Mouse (Mus musculus) liver, embryonic 11.5 days (tissue): Measurements from ENCODE around the gene Col9a3. TPM values are rescaled to one million over a fixed set of nuclear protein-coding genes. Genes with fewer than 3 reads are reported as not detected.

Source experiments
- ATAC-seq: fragments of 200-750 bp; cut with Nextera tagmentation; replicated peaks from 2 replicates; pipeline ENCODE4 v1.8.0; 2017; ENCODE audit warnings: moderate number of reproducible peaks, mild to moderate bottlenecking, moderate TSS enrichment, moderate library complexity; ENCODE audit not compliant: low FRiP score
- DNase-seq: peaks from one replicate; pipeline ENCODE4 v3.0.0-alpha.2; 2017; ENCODE audit warnings: low spot score
- H3K27ac ChIP-seq: fragments of 300-500 bp; sonication (generic); 2 replicates; pipeline ENCODE4 v1.5.1; 2014; ENCODE audit warnings: mild to moderate bottlenecking, low read depth, low read length, control low read depth
- H3K27me3 ChIP-seq: fragments of 300-500 bp; sonication (generic); replicated peaks from 2 replicates; pipeline ENCODE4 v1.6.1; 2014; ENCODE audit warnings: low read length, mixed read lengths; ENCODE audit not compliant: control insufficient read depth, insufficient read depth
- H3K36me3 ChIP-seq: fragments of 300-500 bp; sonication (generic); 2 replicates; pipeline ENCODE4 v1.6.1; 2014; ENCODE audit warnings: mild to moderate bottlenecking, low read length, moderate library complexity, mixed read lengths; ENCODE audit not compliant: control insufficient read depth, insufficient read depth
- H3K4me1 ChIP-seq: fragments of 300-500 bp; sonication (generic); replicated peaks from 2 replicates; pipeline ENCODE4 v1.6.1; 2014; ENCODE audit warnings: low read length, mixed read lengths; ENCODE audit not compliant: control insufficient read depth, insufficient read depth
- H3K4me2 ChIP-seq: fragments of 300-500 bp; sonication (generic); 2 replicates; pipeline ENCODE4 v1.6.1; 2014; ENCODE audit warnings: mild to moderate bottlenecking, control low read depth, moderate library complexity
- H3K4me3 ChIP-seq: fragments of 300-500 bp; sonication (generic); 2 replicates; pipeline ENCODE4 v1.5.1; 2014; ENCODE audit warnings: low read depth, low read length, control low read depth
- H3K9ac ChIP-seq: fragments of 300-500 bp; sonication (generic); 2 replicates; pipeline ENCODE4 v1.6.1; 2014; ENCODE audit warnings: low read depth, low read length, control low read depth
- H3K9me3 ChIP-seq: fragments of 300-500 bp; sonication (generic); 2 replicates; pipeline ENCODE4 v1.6.1; 2016; ENCODE audit warnings: low read length, inconsistent platforms, mixed read lengths; ENCODE audit not compliant: control insufficient read depth
- WGBS: fragments of 180-500 bp; shearing (Covaris S2); extraction: QIAGEN DNeasy Blood & Tissue Kit; methylation state at CpG from one replicate; pipeline ENCODE4 v1.1.7; 2014; 5-methylcytosine and 5-hydroxymethylcytosine counted together
- polyA plus RNA-seq: library from polyadenylated mRNA; unstranded; fragments of >200 nt; fragmentation: Nextera tagmentation; extraction: Ambion mirVana; gene quantifications from 2 replicates; pipeline ENCODE4 v1.2.1, GENCODE M21; 2014

Gene Col9a3
- polyA plus RNA-seq, 1 experiment from 2014 or later: 3.4 TPM

GRCm38 (mm10) chr2:180569028-180569643 is 28.5 kb upstream of the Col9a3 start:
- WGBS: 37% methylated on average over 3 of the region's 3 CpGs
- 0 out of 2 replicates have a peak, but pooled peaks cover 3% of the 10 kb centered on the region for H3K4me1 ChIP-seq
- ATAC-seq: no peak
- H3K36me3 ChIP-seq: no peaks in the 10 kb centered on the region
- H3K27ac ChIP-seq: no peak overlapping the region
- no peak for DNase-seq
- no peaks in the 10 kb centered on the region for H3K9me3 ChIP-seq
- H3K4me3 ChIP-seq: no peak overlapping the region
- 0 out of 2 replicates have a peak, but pooled peaks cover 3% of the 10 kb centered on the region for H3K27me3 ChIP-seq
- no peak overlapping the region for H3K9ac ChIP-seq
- no peak overlapping the region for H3K4me2 ChIP-seq

GRCm38 (mm10) chr2:180576482-180576881 is 21.1 kb upstream of the Col9a3 start:
- Histone ChIP-seq H3K9me3 (no peaks in the 10 kb centered on the region), H3K27me3 (no peaks in the 10 kb centered on the region), H3K4me2 (no peak overlapping the region), H3K27ac (no peak overlapping the region), H3K4me1 (no peaks in the 10 kb centered on the region), H3K36me3 (no peaks in the 10 kb centered on the region), H3K9ac (no peak overlapping the region), H3K4me3 (no peak overlapping the region)
- WGBS: 53% methylated on average over 4 of the region's 4 CpGs
- DNase-seq: no peak
- ATAC-seq: no peak

- no peak overlapping the region for H3K27ac ChIP-seq
- no peaks in the 10 kb centered on the region for H3K9me3 ChIP-seq
- DNase-seq (peak; percentile 63), ATAC-seq (no peak)
- no peak overlapping the region for H3K9ac ChIP-seq
- H3K4me2 ChIP-seq: no peak overlapping the region
- 8% methylated on average over 3 of the region's 3 CpGs for WGBS
- no peaks in the 10 kb centered on the region for H3K36me3 ChIP-seq
- H3K4me3 ChIP-seq: no peak overlapping the region
- peaks cover 8% of the 10 kb centered on the region for H3K4me1 ChIP-seq
- no peaks in the 10 kb centered on the region for H3K27me3 ChIP-seq
These were observed 18.9 kb upstream of the Col9a3 start for GRCm38 (mm10) chr2:180578686-180579085.

- Histone ChIP-seq H3K9ac (no peak within 1 kb of the TSS; the same call in 1 of the 2 replicates), H3K27ac (no peak within 1 kb of the TSS), H3K27me3 (no peaks in the 10 kb centered on the region), H3K4me2 (peak within 1 kb of the TSS; percentile 45), H3K4me3 (no peak within 1 kb of the TSS), H3K36me3 (peaks cover 12% of the 10 kb centered on the region), H3K9me3 (no peaks in the 10 kb centered on the region), H3K4me1 (peaks cover 13% of the 10 kb centered on the region)
- DNase-seq (no peak), ATAC-seq (no peak)
- WGBS: 75% methylated on average over 3 of the region's 3 CpGs
These were observed 16.6 kb upstream of the Col9a3 start, which contains the start of gene Mrgbp for GRCm38 (mm10) chr2:180581002-180581401. Gene Mrgbp, plus strand, starts transcription at chr2:180581304.

- H3K27me3 ChIP-seq: no peaks in the 10 kb centered on the region
- peak overlapping the region; percentile 76 for H3K27ac ChIP-seq
- no peaks in the 10 kb centered on the region for H3K9me3 ChIP-seq
- under 1% methylated on average over 55 of the region's 57 CpGs for WGBS
- H3K9ac ChIP-seq: peak overlapping the region; percentile 89
- peak overlapping the region; percentile 78 for H3K4me3 ChIP-seq
- peaks cover 13% of the 10 kb centered on the region for H3K4me1 ChIP-seq
- DNase-seq: peak; percentile 96
- ATAC-seq: peak; percentile 86
- H3K4me2 ChIP-seq: peak overlapping the region; percentile 80
- peaks cover 12% of the 10 kb centered on the region for H3K36me3 ChIP-seq
These were observed 15.0 kb upstream of the Col9a3 start for GRCm38 (mm10) chr2:180582481-180583153.

GRCm38 (mm10) chr2:180583154-180583507 is 14.5 kb upstream of the Col9a3 start:
- Histone ChIP-seq H3K27me3 (no peaks in the 10 kb centered on the region), H3K4me3 (peak overlapping the region; percentile 78), H3K9ac (peak overlapping the region; percentile 89), H3K4me1 (peaks cover 13% of the 10 kb centered on the region), H3K36me3 (peaks cover 12% of the 10 kb centered on the region), H3K9me3 (no peaks in the 10 kb centered on the region), H3K27ac (peak overlapping the region; percentile 76), H3K4me2 (peak overlapping the region; percentile 80)
- WGBS: 22% methylated on average over 7 of the region's 7 CpGs
- ATAC-seq (peak; percentile 28), DNase-seq (no peak)

GRCm38 (mm10) chr2:180588736-180589122 is 8.9 kb upstream of the Col9a3 start:
- 51% methylated on average over 6 of the region's 6 CpGs for WGBS
- H3K4me2 ChIP-seq: peak overlapping the region; percentile 83
- peaks cover 24% of the 10 kb centered on the region for H3K36me3 ChIP-seq
- H3K9me3 ChIP-seq: no peaks in the 10 kb centered on the region
- H3K27me3 ChIP-seq: no peaks in the 10 kb centered on the region
- H3K4me3 ChIP-seq: peak overlapping the region; percentile 79
- ATAC-seq (no peak; the same call in 1 of the 2 replicates), DNase-seq (no peak)
- H3K9ac ChIP-seq: peak overlapping the region; percentile 85
- peaks cover 11% of the 10 kb centered on the region for H3K4me1 ChIP-seq
- H3K27ac ChIP-seq: peak overlapping the region; percentile 64; the same call in 1 of the 2 replicates

GRCm38 (mm10) chr2:180589123-180589831 is 8.3 kb upstream of the Col9a3 start, which contains the start of gene Ogfr:
Gene Ogfr, plus strand, starts transcription at chr2:180589245.
- peaks cover 27% of the 10 kb centered on the region for H3K36me3 ChIP-seq
- peak within 1 kb of the TSS; percentile 83 for H3K4me2 ChIP-seq
- DNase-seq (peak; percentile 90), ATAC-seq (peak; percentile 85)
- H3K9ac ChIP-seq: peak within 1 kb of the TSS; percentile 85
- H3K4me3 ChIP-seq: peak within 1 kb of the TSS; percentile 79
- no peaks in the 10 kb centered on the region for H3K27me3 ChIP-seq
- no peaks in the 10 kb centered on the region for H3K9me3 ChIP-seq
- H3K27ac ChIP-seq: peak within 1 kb of the TSS; percentile 64; the same call in 1 of the 2 replicates
- under 1% methylated on average over 67 of the region's 67 CpGs for WGBS
- H3K4me1 ChIP-seq: peaks cover 6% of the 10 kb centered on the region
